Mouse (Mus musculus) Patski (cell line): ENCODE results near the gene Gm13697. TPM values are rescaled to one million over a fixed set of nuclear protein-coding genes. Genes with fewer than 3 reads are reported as not detected.

ENCODE experiments used
- ATAC-seq: fragments of 100-300 bp; one replicate; pipeline ENCODE4 v1.8.0; 2021
- CTCF ChIA-PET: fragments of 350-600 bp; sonication (Branson Sonifier 250); formaldehyde crosslinking; loops from one replicate; lab custom pipeline; 2022; ENCODE audit warnings: inconsistent platforms; lab: Charles Lee
- POLR2A ChIA-PET: fragments of 350-600 bp; sonication (Branson Sonifier 250); formaldehyde crosslinking; loops from one replicate; lab custom pipeline; 2022; ENCODE audit warnings: antibody characterized with exemption, inconsistent platforms; lab: Charles Lee
- DNase-seq: peaks from one replicate; pipeline ENCODE4 v3.0.0-alpha.2; 2011; ENCODE audit warnings: low read depth, low spot score
- H3K27me3 ChIP-seq: fragments of 371-371 bp; one replicate; pipeline ENCODE4 v1.5.1; 2021
- CTCF ChIP-seq: fragments of 100-300 bp; IDR thresholded peaks from one replicate; pipeline ENCODE4 v1.5.1; 2021
- in situ Hi-C: fragments of 300-500 bp; cut with MboI; formaldehyde crosslinking; loops from 3 replicates; pipeline ENCODE4 v1.11.1; 2018; ENCODE audit warnings: low pct_unique_long_range_greater_than_20kb, mixed read lengths
- polyA plus RNA-seq: library from polyadenylated mRNA; unstranded; gene quantifications from one replicate; pipeline ENCODE4 v1.2.3, GENCODE M21; 2021

Gene Gm13697
- polyA plus RNA-seq, 1 experiment from 2014 or later: 1.3 TPM

DNA sequence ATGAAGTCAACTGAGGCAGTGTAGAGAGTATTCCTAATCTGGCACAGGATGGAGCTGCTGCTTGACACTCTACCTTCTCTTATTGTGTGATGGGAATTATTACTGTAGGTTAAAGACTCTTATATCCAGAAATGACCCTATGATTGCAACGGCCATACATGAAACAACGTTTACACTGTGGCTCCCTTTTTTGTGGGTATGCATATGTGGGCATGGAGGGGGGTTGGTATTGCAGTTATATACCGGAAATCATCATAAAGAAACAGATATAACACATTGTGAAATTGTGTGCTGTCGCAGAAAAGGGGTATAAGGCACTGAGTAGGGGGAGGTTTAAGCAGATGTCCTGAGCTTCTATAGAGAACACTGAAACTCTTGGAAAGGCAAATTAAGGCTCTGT, 51.5 kb downstream of the Gm13697 start:
- ATAC-seq (no peak), DNase-seq (no peak)
- H3K27me3 ChIP-seq: peaks cover 57% of the 10 kb centered on the region
- in situ Hi-C loops: no loop called here
- CTCF ChIA-PET: no interaction called here
- TF ChIP-seq CTCF: no peak
- POLR2A ChIA-PET: no interaction called here

Other genes starting within 250 kb of the Gm13697 start
- gene Fam171b, start 172.1 kb upstream of the Gm13697 start, polyA plus RNA-seq: 0.49 TPM
- gene Zswim2, start 43.5 kb upstream of the Gm13697 start, polyA plus RNA-seq: not detected
- gene Gm13698, start 29.1 kb upstream of the Gm13697 start, polyA plus RNA-seq: 1.3 TPM
- 1.3 TPM for gene Gm13693, start 23.2 kb upstream of the Gm13697 start, polyA plus RNA-seq
- not detected for gene Gm13695, start 17.4 kb upstream of the Gm13697 start, polyA plus RNA-seq
- 1.3 TPM for gene Gm13696, start 11.6 kb upstream of the Gm13697 start, polyA plus RNA-seq
- gene Gm13694, start 5.8 kb upstream of the Gm13697 start, polyA plus RNA-seq: 1.3 TPM
- 1.3 TPM for gene Gm13691, start 5.8 kb downstream of the Gm13697 start, polyA plus RNA-seq